Mouse (Mus musculus): ENCODE measurements around the gene Kat2a. TPM values are rescaled to one million over a fixed set of nuclear protein-coding genes. Genes with fewer than 3 reads are reported as not detected.

Kat2a gene
- total and polyA plus RNA-seq, 2 experiments from 2014 or later = 70.0 to 75.6 TPM

DNA sequence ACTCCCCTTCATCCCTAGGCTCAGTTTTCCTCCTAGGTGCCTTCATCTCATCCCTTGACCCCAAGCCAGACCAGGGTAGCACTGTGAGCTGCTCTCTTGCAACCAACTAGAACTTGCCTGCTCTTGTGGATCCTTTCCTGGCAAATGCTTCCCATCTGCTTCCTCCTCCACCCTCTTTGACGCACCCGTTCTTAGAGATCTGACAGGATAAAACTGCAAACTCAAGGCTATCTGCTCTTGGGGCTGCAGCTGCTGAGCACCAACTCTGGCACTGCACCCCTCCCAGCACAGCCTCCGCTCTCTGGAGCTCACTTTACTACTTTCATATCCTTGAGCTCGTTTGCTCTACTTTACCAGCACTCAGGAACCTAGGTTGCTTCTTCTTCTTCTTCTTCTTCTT is 36.4 kb upstream of the Kat2a start:
- Histone ChIP-seq H3K9me3 (ENCODE audit: low read length) (no peaks in the 10 kb centered on the region), H3K4me1 (ENCODE audit: insufficient read depth, low read length) (no peaks in the 10 kb centered on the region), H3K36me3 (ENCODE audit: insufficient read depth, low read length) (peaks cover 29% of the 10 kb centered on the region), H3K4me2 (ENCODE audit: low read depth, low read length, poor library complexity, severe bottlenecking) (no peak overlapping the region), H3K27ac (ENCODE audit: low read depth, low read length) (no peak overlapping the region), H3K27me3 (ENCODE audit: insufficient read depth, low read length) (no peaks in the 10 kb centered on the region), H3K9ac (replicated peaks; ENCODE audit: low read length, poor library complexity, severe bottlenecking) (no peak overlapping the region), H3K4me3 (ENCODE audit: low read depth, low read length) (no peak overlapping the region)
- no peak for TF ChIP-seq CTCF (IDR thresholded peaks at IDR 0.05)
- WGBS = 80% methylated on average over 4 of the region's 4 CpGs
- DNase-seq (ENCODE audit: low spot score) (no peak), ATAC-seq (ENCODE audit: low FRiP score) (no peak)

DNA sequence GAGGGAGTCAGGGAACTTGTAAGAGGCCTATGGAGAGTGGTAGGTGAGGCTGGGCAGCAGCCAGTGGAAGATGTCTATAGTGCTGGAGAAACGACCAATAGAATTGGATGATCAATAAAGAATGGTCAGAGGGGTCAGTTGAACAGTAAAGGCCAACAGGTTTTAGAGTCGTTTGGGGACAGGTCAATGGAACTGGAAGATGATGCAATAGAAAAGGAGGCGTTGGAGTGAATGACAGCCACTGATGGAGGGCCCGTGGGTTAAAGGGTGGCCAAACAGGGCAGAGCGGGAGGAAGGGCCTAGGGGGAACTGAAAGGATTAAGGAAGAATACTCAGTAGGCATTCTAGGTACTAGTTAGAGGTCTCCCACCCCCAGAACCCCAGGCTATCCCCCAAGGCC is 34.8 kb upstream of the Kat2a start:
- Histone ChIP-seq H3K4me2 (ENCODE audit: low read depth, low read length, poor library complexity, severe bottlenecking) (no peak overlapping the region), H3K9ac (replicated peaks; ENCODE audit: low read length, poor library complexity, severe bottlenecking) (no peak overlapping the region), H3K4me3 (ENCODE audit: low read depth, low read length) (no peak overlapping the region), H3K27ac (ENCODE audit: low read depth, low read length) (no peak overlapping the region), H3K27me3 (ENCODE audit: insufficient read depth, low read length) (no peaks in the 10 kb centered on the region), H3K36me3 (ENCODE audit: insufficient read depth, low read length) (peaks cover 33% of the 10 kb centered on the region), H3K9me3 (ENCODE audit: low read length) (no peaks in the 10 kb centered on the region), H3K4me1 (ENCODE audit: insufficient read depth, low read length) (no peaks in the 10 kb centered on the region)
- ATAC-seq (ENCODE audit: low FRiP score) = no peak
- DNase-seq (ENCODE audit: low spot score) = no peak
- WGBS = 77% methylated on average over 5 of the region's 5 CpGs
- no peak for TF ChIP-seq CTCF (IDR thresholded peaks at IDR 0.05)

DNA sequence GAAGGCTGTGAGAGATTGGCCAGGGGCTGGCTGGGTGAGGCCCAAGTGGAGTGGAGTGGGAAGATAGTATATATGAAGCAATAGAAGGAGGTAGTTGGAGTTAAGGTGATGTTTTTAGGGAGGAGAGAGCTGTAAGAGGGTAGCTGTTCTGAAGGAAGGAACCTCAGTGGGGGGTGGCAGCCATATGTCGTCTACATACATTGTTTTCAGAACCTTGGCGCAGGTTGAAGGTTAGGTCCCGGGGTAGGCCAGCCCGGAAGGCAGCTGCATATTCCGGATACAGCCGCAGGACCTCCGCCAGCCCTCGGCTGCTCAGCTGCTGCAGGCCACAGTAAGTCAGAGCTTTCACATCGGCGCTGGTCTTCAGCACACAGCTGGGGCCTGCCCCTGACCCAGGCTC is 34.3 kb upstream of the Kat2a start:
- H3K4me2 ChIP-seq (ENCODE audit: low read depth, low read length, poor library complexity, severe bottlenecking) = no peak overlapping the region
- H3K27ac ChIP-seq (ENCODE audit: low read depth, low read length) = no peak overlapping the region
- no peak for TF ChIP-seq CTCF (IDR thresholded peaks at IDR 0.05)
- H3K9me3 ChIP-seq (ENCODE audit: low read length) = no peaks in the 10 kb centered on the region
- H3K27me3 ChIP-seq (ENCODE audit: insufficient read depth, low read length) = no peaks in the 10 kb centered on the region
- ATAC-seq (ENCODE audit: low FRiP score) = no peak
- no peak overlapping the region for H3K9ac ChIP-seq (replicated peaks; ENCODE audit: low read length, poor library complexity, severe bottlenecking)
- H3K36me3 ChIP-seq (ENCODE audit: insufficient read depth, low read length) = peaks cover 35% of the 10 kb centered on the region
- WGBS = 90% methylated on average over 10 of the region's 10 CpGs
- H3K4me1 ChIP-seq (ENCODE audit: insufficient read depth, low read length) = no peaks in the 10 kb centered on the region
- no peak overlapping the region for H3K4me3 ChIP-seq (ENCODE audit: low read depth, low read length)
- no peak for DNase-seq (ENCODE audit: low spot score)

GRCm38 (mm10) chr11:100745085-100745484 is 32.8 kb upstream of the Kat2a start:
- no peaks in the 10 kb centered on the region for H3K4me1 ChIP-seq (ENCODE audit: insufficient read depth, low read length)
- TF ChIP-seq CTCF (IDR thresholded peaks at IDR 0.05) = peak; percentile 80

GRCm38 (mm10) chr11:100741348-100741747 is 29.1 kb upstream of the Kat2a start:
- H3K9ac ChIP-seq (replicated peaks; ENCODE audit: low read length, poor library complexity, severe bottlenecking) = no peak overlapping the region
- no peaks in the 10 kb centered on the region for H3K4me1 ChIP-seq (ENCODE audit: insufficient read depth, low read length)
- peaks cover 24% of the 10 kb centered on the region for H3K36me3 ChIP-seq (ENCODE audit: insufficient read depth, low read length)
- no peak overlapping the region for H3K27ac ChIP-seq (ENCODE audit: low read depth, low read length)
- H3K9me3 ChIP-seq (ENCODE audit: low read length) = no peaks in the 10 kb centered on the region
- DNase-seq (ENCODE audit: low spot score) = no peak
- TF ChIP-seq CTCF (IDR thresholded peaks at IDR 0.05) = no peak
- ATAC-seq (ENCODE audit: low FRiP score) = no peak
- 74% methylated on average over 6 of the region's 6 CpGs for WGBS
- H3K27me3 ChIP-seq (ENCODE audit: insufficient read depth, low read length) = no peaks in the 10 kb centered on the region
- H3K4me2 ChIP-seq (ENCODE audit: low read depth, low read length, poor library complexity, severe bottlenecking) = no peak overlapping the region
- no peak overlapping the region for H3K4me3 ChIP-seq (ENCODE audit: low read depth, low read length)

More at GRCm38 (mm10) chr11:100745085-100745484, 32.8 kb upstream of the Kat2a start:
- Histone ChIP-seq H3K27ac (ENCODE audit: low read depth, low read length) (no peak overlapping the region), H3K4me2 (ENCODE audit: low read depth, low read length, poor library complexity, severe bottlenecking) (no peak overlapping the region), H3K4me3 (ENCODE audit: low read depth, low read length) (no peak overlapping the region), H3K27me3 (ENCODE audit: insufficient read depth, low read length) (no peaks in the 10 kb centered on the region), H3K9me3 (ENCODE audit: low read length) (no peaks in the 10 kb centered on the region), H3K9ac (replicated peaks; ENCODE audit: low read length, poor library complexity, severe bottlenecking) (no peak overlapping the region), H3K36me3 (ENCODE audit: insufficient read depth, low read length) (peaks cover 40% of the 10 kb centered on the region)
- 20% methylated on average over 6 of the region's 6 CpGs for WGBS
- peak; percentile 38; the same call in 1 of the 2 replicates for ATAC-seq (ENCODE audit: low FRiP score)
- peak; percentile 76 for DNase-seq (ENCODE audit: low spot score)

GRCm38 (mm10) chr11:100738749-100739148 is 26.5 kb upstream of the Kat2a start:
- H3K4me1 ChIP-seq (ENCODE audit: insufficient read depth, low read length) = no peaks in the 10 kb centered on the region
- no peak for ATAC-seq (ENCODE audit: low FRiP score)
- 15% methylated on average over 5 of the region's 5 CpGs for WGBS
- peak overlapping the region; percentile 96 for H3K4me3 ChIP-seq (ENCODE audit: low read depth, low read length)
- H3K9me3 ChIP-seq (ENCODE audit: low read length) = no peaks in the 10 kb centered on the region
- peak overlapping the region; percentile 67; the same call in 1 of the 2 replicates for H3K9ac ChIP-seq (replicated peaks; ENCODE audit: low read length, poor library complexity, severe bottlenecking)
- peak overlapping the region; percentile 54 for H3K4me2 ChIP-seq (ENCODE audit: low read depth, low read length, poor library complexity, severe bottlenecking)
- TF ChIP-seq CTCF (IDR thresholded peaks at IDR 0.05) = no peak
- H3K27ac ChIP-seq (ENCODE audit: low read depth, low read length) = peak overlapping the region; percentile 79
- DNase-seq (ENCODE audit: low spot score) = no peak
- no peaks in the 10 kb centered on the region for H3K27me3 ChIP-seq (ENCODE audit: insufficient read depth, low read length)
- H3K36me3 ChIP-seq (ENCODE audit: insufficient read depth, low read length) = peaks cover 12% of the 10 kb centered on the region
